Mouse (Mus musculus): Measurements from ENCODE around the gene Hmx1. TPM values are rescaled to one million over a fixed set of nuclear protein-coding genes. Genes with fewer than 3 reads are reported as not detected.

Hmx1 gene
- total RNA-seq (2017), result not detected in 3 replicates

DNA sequence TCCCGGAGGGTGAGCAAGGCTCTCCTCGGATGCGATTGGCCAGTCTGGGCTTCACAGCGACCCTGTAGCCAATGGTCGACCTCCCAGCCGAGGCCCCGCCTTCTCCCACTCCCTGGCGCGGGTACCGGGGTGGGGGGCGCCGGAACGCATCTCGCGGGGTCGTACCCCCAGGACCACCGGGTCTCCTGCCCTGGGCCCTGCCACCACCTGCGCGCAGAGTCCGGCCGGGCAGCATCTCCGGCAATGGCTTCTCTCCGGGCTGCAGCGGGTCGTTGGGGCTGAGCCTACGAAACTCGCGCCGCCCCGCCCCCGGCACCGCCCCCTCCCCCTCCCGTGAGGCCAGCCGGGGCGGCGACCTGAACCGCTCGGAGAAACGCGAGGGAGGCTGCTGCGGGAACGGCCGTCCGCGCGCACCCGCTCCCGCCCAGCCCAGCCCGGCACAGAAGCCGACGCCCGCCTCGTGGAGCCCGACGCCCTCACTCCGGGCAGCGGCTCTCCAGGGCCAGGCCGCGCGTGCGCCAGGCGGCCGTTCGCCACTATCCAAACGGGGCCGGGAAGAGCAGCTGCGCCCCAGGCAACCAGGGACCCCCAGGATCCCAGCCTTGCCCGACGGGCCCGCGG is at the start of gene Hmx1:
Gene Hmx1, plus strand, starts transcription at position 618 of the 621 bp plus-strand sequence.
- no peak for ATAC-seq (replicated peaks; ENCODE audit: insufficient number of reproducible peaks, low FRiP score, low TSS enrichment, poor library complexity, severe bottlenecking)

DNA sequence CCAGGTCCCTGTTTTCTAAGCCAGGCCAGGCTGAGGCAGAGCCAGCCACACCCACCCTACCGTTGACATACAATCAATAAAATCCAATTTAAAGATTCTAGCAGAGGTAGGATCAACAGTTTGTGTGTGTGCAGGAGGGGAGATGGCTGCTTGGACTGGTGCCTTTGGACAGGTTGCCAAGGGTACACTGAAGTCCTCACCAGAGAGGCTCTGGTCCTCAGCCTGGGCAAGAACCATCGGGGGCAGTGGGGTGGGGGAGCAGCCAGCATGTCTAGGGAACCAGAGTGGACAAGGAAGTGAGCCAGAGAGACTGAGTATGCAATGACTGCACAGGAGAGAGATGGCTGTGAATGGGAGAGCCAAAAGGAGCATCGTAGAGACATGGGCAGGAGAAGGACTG is 43.8 kb upstream of the Hmx1 start:
- ATAC-seq (replicated peaks; ENCODE audit: insufficient number of reproducible peaks, low FRiP score, low TSS enrichment, poor library complexity, severe bottlenecking), result no peak

DNA sequence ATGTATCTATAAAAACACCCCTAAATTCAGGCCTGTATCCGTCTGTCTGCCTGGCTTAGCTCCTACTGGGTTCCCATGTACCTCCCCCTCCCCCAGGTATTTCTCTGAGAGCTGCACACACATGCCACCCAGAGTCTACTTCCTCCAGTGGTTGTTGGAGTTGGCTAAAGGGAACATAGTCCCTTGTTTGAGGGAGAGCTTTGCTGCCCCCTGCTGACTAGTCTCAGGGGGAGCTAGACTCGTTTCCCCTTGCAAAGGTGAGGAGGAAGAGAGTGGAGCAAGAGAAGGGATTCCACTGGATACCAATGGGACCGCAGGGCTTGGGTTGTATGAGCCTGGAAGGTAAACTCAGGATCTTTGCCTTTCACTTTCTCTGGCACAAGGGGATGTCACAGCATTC is 40.1 kb upstream of the Hmx1 start:
- ATAC-seq (replicated peaks; ENCODE audit: insufficient number of reproducible peaks, low FRiP score, low TSS enrichment, poor library complexity, severe bottlenecking), result no peak

DNA sequence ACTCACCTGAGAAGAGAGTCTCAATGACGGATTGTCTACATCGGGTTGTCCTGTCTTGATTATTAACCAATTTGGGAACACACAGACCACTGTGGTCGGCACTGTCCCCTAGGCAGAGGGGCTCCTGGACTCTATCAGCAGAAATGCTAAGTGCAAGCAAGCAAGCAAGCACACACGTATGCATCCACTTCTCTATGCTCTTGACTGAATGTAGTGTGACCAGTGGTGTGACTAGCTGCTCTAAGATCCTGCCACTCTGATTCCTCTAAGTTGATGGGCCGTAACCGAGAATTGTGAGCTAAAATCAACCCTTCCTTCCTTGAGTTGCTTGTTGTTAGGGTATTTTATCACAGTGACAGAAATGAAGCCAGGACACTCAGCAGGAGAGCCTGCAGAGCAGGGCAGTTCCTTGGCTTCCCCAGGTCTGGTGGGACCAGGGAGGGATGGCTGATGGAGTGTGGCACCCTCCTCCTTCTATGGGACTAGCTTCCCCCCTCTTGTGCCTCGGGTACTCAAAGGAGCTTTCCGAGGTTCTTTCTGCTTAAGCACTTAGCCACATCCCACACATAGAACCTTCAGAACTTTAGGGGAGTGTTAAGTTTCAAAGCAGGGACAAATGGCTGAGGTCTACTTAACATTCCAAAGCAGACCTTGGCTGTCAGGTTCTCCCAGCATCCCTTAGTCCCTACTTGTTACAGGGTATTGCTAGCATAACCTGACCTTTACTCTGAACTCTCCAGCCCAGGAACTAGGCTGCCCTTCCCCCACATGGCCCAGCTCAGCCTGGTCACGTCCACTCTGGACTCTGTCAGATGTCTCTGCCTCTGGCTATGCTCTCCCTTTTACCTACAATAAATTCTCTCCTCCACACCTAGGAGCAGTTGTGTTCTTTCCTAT is 31.1 kb upstream of the Hmx1 start:
- ATAC-seq (replicated peaks; ENCODE audit: insufficient number of reproducible peaks, low FRiP score, low TSS enrichment, poor library complexity, severe bottlenecking), result no peak

- ATAC-seq (replicated peaks; ENCODE audit: insufficient number of reproducible peaks, low FRiP score, low TSS enrichment, poor library complexity, severe bottlenecking), result peak; percentile 58; the same call in 1 of the 2 replicates
Measured at GRCm38 (mm10) chr5:35361570-35362284, 27.2 kb upstream of the Hmx1 start.

DNA sequence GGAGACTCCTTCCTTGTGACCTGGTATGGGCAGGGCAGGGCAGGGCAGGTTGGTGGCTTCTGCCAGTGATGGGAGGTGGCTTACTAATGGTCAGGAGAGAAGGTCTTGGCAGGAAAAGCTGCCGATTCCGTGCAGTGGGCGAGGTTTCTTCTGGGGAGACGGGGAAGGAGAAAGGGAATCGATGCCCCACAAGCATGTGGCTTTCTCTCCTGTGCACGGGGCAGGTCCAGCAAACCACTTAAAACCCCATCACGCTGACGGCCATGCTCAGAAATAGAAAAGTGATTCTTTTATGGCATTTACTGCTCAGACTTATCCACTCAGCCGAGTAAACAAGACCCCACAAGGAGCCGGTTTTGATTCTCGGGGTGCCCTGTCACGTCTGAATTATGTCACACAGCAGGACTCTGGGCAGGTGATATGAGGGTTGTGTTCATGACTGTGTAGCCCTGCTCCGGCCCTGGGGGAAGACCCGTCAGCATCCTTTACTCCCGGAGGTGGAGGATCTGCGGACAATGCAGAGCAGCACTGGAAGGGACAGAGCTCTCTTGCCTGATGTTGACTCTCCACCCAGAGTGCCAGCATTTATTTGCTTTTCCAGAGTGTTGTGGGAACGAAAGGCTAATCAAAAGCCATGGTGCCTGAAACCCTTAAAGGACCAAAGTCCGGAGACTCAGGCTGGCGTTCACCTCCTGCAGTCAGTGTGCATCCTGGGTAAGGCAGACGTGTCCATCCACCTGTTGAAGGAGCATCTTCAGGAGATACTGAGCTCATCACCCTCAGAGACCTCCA is 22.5 kb upstream of the Hmx1 start:
- no peak for ATAC-seq (replicated peaks; ENCODE audit: insufficient number of reproducible peaks, low FRiP score, low TSS enrichment, poor library complexity, severe bottlenecking)

GRCm38 (mm10) chr5:35368916-35369315 is 20.0 kb upstream of the Hmx1 start:
- ATAC-seq (replicated peaks; ENCODE audit: insufficient number of reproducible peaks, low FRiP score, low TSS enrichment, poor library complexity, severe bottlenecking), result no peak

- no peak for ATAC-seq (replicated peaks; ENCODE audit: insufficient number of reproducible peaks, low FRiP score, low TSS enrichment, poor library complexity, severe bottlenecking)
Measured at GRCm38 (mm10) chr5:35379066-35379465, 9.8 kb upstream of the Hmx1 start.

- ATAC-seq (replicated peaks; ENCODE audit: insufficient number of reproducible peaks, low FRiP score, low TSS enrichment, poor library complexity, severe bottlenecking), result no peak
Measured at GRCm38 (mm10) chr5:35379815-35380214, 9.1 kb upstream of the Hmx1 start.

GRCm38 (mm10) chr5:35387834-35388490 is 946 bp upstream of the Hmx1 start:
- no peak for ATAC-seq (replicated peaks; ENCODE audit: insufficient number of reproducible peaks, low FRiP score, low TSS enrichment, poor library complexity, severe bottlenecking)

- ATAC-seq (replicated peaks; ENCODE audit: insufficient number of reproducible peaks, low FRiP score, low TSS enrichment, poor library complexity, severe bottlenecking), result no peak
Measured at GRCm38 (mm10) chr5:35389441-35389840, 533 bp downstream of the Hmx1 start.

GRCm38 (mm10) chr5:35389915-35390314 is 1.0 kb downstream of the Hmx1 start:
- no peak for ATAC-seq (replicated peaks; ENCODE audit: insufficient number of reproducible peaks, low FRiP score, low TSS enrichment, poor library complexity, severe bottlenecking)

DNA sequence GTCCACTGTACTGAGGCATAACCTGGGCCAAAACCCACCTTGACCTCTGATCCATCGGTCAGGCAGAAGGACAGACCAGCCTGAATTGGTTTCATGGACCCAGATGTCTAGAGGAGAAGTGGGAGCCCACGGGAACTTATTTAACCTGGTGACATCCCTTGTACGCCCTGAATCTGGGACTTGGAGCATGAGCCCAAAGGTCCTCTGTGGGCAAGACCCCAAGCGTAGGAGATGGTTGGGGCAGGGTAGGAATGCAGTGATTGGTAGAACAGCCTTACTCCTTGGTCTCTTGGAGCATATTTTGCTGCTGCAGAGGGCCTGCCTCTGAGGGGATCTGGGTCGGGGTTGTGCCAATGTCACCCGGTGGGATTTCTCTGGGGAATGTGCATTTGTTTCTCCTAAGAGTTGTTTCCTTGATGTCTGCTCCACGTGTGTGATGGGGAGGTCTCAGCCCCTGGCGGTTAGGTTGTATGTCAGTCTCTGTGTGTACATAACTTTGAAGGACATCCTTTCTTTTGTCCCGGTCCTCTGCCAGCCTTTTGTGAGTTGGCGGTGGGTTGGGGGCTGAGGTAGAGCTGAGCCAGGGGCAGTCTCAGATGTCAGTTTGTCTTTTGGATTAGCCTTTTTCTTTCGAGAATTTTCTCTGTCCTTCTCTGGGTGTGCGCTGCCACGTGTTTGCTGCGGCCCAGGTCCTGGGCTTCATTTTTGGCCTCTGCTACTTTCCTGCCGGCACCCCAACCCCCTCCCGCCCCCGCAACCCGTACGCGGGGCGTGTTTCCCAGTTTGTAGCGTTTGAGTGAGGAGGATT is 2.1 kb downstream of the Hmx1 start:
- no peak for ATAC-seq (replicated peaks; ENCODE audit: insufficient number of reproducible peaks, low FRiP score, low TSS enrichment, poor library complexity, severe bottlenecking)

GRCm38 (mm10) chr5:35391656-35392333 is 2.9 kb downstream of the Hmx1 start:
- ATAC-seq (replicated peaks; ENCODE audit: insufficient number of reproducible peaks, low FRiP score, low TSS enrichment, poor library complexity, severe bottlenecking), result no peak

DNA sequence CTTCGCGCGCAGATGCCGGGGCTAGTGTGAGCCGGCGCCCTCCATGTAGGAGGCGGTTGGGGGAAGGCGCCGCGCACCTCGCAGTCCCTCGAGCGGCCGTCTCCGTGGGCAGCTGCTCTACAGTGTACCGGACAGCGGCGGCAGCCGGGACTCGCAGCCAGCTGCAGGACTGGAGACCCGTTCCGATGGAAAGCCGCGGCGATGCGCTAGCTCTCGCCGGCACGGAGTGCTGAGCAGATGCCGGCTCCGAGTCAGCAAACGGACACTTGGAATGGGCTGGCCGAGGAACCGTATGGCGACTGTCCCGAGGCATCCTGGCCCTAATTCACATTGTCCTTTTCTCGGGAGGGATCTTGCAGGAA is 3.4 kb downstream of the Hmx1 start:
- no peak for ATAC-seq (replicated peaks; ENCODE audit: insufficient number of reproducible peaks, low FRiP score, low TSS enrichment, poor library complexity, severe bottlenecking)

DNA sequence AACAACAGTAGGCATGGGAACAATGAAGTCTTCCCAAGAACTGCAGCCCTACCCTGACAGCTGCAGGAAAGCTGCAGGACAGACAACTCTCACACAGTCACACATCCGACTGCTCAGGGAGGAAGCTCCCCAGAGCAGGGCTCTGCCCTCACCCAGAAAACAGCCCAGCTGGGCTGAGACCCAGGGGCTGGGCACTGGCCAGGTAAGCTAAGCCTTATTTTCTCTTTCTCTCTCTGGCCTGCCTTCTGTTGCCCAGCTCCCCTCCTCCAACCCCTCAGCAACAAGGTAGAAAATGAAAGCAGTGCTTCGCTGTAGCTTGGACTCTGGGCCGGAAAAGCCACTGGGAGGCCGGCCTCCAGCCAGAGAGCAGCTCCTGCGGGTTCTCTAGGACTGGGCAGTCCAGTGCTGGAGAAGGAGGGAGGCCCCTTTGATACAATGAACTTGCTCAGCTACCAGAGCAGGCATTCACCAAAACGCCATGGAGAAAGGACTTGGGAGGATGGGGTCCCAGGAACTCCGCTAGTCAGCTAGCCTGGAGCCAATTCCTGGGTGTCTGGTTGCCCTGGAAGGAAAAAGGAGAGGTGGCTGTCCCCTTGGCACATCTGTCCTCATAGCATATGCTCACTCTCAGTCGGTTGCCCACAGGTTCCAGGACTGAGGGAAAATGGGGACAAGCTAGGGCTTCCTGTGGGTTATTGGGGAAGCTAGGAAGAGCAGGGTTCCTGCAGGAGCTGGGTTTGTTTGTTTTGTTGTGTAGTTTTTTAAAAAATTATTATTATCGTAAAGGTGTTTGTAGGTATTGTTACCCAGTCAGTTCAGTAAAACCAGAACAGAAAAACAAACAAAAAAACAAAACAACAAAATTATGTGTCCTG is 6.9 kb downstream of the Hmx1 start:
- no peak for ATAC-seq (replicated peaks; ENCODE audit: insufficient number of reproducible peaks, low FRiP score, low TSS enrichment, poor library complexity, severe bottlenecking)
